Mouse (Mus musculus) granulocyte monocyte progenitor cell, adult 5-6 weeks (primary cell): ENCODE results near the gene Slc12a8. TPM values are rescaled to one million over a fixed set of nuclear protein-coding genes. Genes with fewer than 3 reads are reported as not detected.
"Not testable (repeated sequence)": the region's sequence is repeated elsewhere in the genome, so short reads cannot be mapped to it uniquely, and the experiment has no call there.

Experiments used
- ATAC-seq: replicated peaks from 2 replicates; pipeline ENCODE4 v1.8.0; 2016; ENCODE audit warnings: mild to moderate bottlenecking, moderate TSS enrichment, inconsistent platforms; ENCODE audit not compliant: poor library complexity, severe bottlenecking
- total RNA-seq, 2 experiments: library from RNA; stranded (forward) in 1 of 2; stranded (reverse) in 1 of 2; fragments of 200-712, 200-1000 nt in 1 of 2; fragments of >200 nt in 1 of 2; fragmentation: Nextera tagmentation in 1 of 2; gene quantifications; 2 replicates each; pipeline ENCODE4 v1.2.3; 2014 to 2017

Slc12a8 gene
- total RNA-seq (2014; fragmentation: Nextera tagmentation), result not detected in 2 replicates
- not detected in 2 replicates for total RNA-seq (2017)

DNA sequence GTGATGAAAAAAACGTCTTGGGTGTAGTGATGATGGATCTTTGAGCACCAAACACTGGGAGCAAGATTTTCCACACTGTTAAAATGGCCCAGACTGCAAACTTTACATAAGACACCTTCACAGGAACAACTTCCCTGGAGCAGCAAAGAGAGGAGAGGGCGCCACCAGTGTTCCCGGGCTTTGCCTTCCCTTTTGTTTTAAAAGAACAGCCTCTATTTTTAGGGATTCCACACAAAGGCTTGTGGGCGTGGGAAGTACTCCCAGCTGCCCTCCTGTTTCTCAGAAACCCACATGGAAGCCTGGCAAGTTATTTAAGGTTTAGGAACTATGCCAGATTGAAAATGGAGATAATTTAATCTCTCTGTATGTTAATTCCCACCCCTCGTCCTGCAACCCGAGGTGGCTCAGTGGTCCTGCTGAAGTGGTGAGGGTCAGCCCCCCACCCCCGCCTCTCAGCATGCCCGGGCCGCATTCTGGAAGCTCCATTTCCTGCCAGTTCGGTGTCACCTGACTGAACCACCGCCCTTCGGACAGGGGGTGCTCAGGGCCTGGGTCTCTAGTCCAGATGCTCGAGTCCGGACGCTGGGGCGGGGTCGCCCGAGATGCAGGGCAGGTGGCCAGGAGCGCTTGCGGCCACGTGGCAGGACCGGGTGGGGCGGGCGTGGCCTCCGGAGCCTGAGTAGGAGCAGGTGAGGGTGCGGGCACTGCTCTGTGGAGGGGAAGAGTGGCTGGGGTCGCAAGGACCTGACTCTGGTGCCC, at the start of gene Slc12a8:
Slc12a8 (plus strand) TSS at position 522 of the 759 bp plus-strand sequence.
- peak; percentile 37; the same call in 1 of the 2 replicates for ATAC-seq

DNA sequence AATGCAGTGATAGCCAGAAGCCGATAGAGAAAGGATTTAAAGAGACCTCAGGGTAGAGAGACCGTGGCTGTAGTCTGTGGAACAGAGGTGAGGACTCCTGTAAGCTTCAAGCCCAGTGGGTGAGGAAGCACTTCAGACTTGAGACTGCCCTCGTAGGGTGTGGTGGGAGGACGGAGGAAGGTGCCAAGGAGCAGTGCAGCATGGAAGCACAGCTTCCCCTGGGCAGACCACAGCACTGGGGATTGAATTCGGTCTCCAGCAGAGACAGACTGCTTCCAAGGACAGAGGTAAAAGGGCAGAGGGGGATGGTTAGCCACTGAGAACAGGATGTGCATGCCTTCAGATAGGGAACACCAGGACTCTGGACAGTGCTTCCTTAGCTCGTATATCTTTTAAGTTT, 49.7 kb upstream of the Slc12a8 start:
- no peak for ATAC-seq

DNA sequence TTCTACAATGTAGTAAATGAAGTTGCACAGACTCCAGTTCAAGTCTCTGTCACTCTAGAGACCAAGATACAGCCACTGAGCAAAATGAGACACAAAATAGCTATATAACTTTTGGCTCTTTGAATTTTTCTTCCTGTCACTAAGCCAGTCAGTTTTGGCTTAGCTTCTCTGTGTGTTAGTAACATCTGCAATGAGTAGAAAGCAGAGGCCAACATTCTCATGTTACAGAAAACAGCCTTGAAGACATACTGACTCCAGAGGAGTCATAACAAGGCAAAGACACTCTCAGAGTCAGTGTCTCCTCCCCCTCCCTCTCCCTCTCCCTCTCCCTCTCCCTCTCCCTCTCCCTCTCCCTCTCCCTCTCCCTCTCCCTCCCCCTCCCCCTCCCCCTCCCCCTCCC, 47.2 kb upstream of the Slc12a8 start:
- ATAC-seq, result no peak

DNA sequence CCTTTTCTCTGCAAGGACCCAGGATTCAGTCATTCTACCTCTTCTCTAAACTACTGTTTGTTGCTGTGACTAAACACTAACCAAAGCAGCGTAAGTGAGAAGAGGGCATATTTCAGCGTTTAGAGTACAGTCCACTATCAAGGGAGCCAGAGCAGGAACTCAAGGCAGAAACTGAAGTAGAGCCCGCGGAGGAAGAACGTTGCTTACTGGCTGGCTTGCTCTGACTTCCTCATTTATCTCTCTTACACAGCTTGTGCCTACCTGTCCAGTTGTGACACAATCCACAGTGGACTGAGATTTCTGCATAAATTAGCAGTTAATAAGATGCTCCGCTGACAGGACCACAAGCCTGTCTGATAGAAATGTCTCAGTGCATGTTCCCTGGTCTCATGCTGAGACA, 42.7 kb upstream of the Slc12a8 start:
- peak; percentile 40; the same call in 1 of the 2 replicates for ATAC-seq

DNA sequence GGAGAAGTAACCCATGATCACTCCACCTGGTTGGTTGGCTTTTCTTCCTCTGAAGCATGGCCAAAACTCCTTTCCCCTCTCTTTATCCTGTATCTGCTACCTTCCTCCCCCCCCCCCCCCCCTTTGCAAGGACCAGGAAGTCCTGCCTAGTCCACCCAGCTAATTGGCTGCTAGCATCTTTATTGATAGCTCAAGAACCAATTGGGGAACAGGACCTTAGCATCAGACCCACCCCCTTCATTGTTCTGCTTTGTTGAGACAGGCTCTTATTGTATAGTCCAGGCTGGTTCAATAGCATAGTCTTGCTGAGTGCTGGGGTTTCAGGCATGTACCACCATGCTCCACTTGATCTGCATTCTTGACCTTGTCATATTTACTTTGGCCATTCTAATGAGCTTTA, 37.2 kb upstream of the Slc12a8 start:
- ATAC-seq, result no peak

DNA sequence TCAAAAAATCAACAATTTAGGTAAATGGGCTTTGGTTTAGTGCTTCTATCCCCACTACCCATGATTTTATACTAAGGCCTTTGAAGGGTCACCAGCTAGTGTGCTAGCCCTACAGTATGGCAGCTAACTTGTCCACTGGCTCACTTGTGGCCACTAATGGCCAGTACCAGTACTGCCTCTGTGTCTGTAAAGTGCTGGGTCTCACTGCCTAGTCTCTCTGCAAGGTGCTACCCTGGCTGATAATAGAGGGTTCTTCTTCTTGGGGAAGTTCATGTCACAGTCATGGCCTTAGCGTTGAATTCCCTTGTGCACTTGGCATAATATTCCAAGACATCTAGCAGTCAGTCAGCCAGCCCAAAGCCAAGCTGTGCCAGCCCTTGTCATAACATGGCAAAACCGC, 36.0 kb upstream of the Slc12a8 start:
- peak; percentile 59 for ATAC-seq

DNA sequence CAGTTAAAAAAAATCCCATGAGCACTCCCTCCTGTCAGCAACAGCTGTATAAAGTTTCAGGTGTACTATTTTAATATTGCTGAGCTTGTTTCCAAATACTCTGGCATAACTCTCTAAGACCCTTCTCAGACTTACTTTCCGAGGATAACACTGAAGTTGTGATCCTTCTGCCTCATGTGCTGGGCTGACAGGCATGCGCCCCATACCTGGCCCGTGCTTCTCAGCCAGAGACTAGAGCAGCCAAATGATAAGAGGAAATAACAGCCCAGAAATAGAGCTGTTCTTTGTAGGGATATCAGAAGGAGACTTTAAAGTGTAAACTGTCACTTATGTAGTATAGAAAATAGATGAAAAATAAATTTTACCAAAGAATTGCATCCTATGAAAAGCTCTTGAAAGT, 34.8 kb upstream of the Slc12a8 start:
- no peak for ATAC-seq

DNA sequence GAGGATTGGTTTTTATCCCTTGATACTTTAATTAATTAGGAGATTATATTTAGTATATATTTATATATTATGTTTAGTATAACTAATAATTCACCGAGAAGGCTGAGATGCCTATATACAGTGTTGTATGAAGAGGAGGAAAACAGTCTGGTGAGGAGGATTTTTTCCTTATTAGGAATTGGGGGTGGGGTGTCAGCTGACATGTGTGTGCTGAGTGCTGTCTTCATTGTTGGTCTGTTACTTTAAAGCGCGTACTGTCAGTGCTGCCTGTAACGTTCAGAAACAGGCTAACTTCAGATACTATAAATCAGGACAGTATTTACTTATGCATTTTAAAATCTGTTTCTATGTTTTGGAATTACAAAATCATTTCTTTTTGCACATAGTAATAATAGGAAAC, 29.4 kb upstream of the Slc12a8 start:
- no peak for ATAC-seq

DNA sequence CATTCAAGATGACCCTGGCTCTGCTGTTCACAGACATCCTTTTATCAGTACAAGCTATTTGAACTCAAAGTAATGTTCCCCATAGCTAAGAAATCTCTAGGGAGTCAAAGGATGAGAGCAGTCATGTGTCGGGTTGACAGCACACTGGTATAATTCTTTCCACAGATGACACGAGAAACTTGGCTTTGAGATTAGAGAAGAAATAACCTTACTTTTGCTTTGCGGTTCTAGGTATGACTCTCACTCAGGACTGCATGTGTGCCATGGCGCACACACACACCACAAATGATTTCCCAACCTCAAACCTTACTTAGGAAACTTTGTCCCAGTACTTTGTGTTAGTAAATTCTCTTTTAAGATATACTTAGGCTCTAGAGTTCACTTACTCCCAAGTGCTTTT, 22.8 kb upstream of the Slc12a8 start:
- no peak for ATAC-seq

DNA sequence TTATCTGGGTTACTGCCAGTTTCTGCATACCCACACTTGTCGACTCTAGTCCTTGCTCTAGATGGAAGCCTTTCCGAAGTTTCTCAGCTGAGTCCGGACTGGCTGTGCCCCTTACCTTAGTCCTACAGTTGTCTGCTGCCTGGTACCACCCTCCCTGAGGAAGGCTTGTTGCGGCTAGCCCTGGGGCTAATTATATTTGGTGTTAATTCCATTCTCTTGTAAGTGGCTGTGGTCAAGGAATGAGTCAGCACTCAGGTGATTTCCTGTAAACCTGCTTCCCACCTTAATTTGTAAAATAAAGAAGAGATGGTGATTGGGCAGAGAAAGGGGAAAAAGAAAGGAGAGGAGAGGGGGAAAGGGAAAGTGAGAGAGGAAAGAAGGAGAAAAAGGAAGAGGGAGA, 9.0 kb upstream of the Slc12a8 start:
- ATAC-seq, result no peak

DNA sequence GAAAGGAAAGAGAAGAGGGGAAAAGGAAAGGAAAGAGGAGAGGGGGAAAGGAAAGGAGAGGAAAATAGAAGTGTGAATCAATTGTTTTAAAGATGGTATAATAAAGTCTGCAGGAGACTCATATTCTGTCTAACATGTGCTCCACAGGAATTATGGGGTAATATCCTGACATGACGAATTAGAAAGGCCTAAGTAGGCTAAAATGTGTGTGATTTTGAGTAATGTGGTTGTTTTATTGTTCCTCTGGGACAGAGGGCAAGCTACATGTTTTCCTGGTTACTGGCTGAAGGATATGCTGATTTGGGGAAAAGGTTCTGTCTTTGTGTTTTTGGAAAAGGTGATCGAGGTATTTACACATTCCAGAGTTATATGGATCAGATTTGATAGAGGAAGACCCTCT, 7.9 kb upstream of the Slc12a8 start:
- ATAC-seq, result not testable (repeated sequence)

DNA sequence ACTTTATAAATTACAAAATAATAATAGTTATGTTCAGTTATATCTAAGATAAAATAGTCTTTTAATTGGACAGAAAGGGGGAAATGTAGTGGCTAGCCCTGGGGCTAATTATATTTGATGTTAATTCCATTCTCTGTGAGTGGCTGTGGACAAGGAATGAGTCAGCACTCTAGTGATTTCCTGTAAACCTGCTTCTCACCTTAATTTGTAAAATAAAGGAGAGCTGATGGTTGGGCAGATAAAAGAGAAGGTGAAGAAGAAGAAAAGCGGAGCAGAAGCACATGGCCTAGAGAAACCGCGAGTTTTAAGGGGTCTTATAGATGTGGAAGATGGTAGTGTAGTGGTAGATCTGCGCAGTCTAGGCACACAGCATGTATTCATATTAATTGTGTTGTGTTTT, 6.3 kb upstream of the Slc12a8 start:
- ATAC-seq, result not testable (repeated sequence)

DNA sequence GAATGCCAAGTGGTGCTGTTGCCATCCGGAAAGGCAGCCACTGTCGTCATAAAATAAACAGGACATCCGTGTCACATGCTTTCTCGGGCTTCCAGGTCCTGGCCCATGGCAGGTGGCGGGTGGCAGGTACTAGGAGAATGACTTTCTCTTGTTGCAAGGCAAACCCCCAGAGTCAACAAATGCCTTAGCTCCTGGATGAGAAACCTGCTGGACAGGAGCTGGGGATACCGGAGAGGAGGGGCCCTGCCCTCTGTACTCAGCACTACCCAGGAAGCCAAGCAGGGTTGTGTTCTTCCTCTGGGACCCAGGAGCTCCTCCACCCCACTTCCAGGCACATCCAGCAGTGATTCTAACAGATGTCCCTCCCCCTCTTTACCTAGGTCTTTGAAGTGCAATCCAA, 4.6 kb upstream of the Slc12a8 start:
- no peak for ATAC-seq

DNA sequence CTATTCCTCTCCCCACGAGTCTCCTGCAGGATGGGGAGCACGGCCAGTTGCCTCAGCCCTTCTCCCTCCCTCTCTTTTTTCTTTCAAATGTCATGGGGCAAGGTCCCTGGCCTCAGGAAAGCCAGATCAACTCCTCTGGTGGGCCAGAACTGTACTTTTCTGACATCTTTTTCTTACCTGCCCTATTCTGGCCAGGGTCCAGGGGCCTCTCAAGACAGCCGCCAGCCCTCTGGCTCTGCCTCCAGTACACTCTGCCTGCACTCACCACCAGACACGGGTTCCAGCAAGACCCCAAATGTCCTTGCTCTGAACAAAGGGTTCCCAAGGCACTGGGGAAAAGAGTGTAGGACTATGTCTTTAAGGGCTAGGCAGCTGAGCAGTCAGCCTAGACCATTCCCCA, 499 bp downstream of the Slc12a8 start:
- no peak for ATAC-seq

DNA sequence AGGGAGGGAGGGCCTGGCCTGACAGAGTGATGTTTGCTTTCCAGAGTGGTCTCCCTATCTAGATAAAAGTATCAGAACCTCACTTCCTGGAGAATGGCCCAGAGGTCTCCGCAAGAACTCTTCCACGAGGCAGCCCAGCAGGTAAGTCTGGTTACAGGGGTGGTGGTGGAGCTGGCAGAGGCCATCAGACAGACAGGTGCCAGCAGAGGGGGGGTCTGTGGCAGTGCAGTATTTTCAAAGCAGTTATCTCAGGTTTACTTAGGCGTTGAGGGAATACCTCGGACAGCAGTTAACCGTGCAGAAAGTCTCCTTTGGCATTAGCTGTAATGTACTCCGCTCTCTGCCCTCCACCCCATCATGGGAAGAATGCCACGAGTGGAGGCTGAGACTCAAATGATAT, 1.1 kb downstream of the Slc12a8 start:
- no peak for ATAC-seq

DNA sequence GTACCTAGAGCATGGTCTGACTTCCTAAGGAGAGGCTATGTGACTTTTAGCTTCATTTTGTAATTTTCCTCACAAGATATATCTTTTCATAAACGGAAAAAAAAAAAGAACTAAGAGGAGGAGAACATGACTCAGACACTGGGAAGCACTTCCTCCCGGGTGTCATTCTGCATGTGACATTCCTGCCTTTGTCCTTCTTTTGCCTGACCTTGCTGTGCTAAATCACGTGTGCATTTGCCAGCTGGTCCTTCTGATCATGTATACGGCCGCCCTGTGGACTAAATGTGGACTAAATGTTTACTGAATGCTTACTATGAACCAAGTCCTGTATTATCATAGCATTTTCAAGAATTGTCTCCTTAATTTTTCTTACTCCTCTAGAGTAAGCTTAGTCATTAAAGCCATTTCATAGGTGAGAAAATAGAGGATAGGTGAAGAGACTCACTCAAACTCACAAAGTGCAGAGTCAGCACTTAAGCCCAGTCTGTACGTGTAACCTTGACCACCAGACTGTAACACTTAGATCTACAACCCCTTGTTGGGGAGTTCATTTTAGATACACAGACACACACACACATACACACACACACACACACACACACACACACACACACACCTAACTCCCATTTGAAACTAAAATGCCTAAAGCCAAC, 2.9 kb downstream of the Slc12a8 start:
- ATAC-seq, result no peak

DNA sequence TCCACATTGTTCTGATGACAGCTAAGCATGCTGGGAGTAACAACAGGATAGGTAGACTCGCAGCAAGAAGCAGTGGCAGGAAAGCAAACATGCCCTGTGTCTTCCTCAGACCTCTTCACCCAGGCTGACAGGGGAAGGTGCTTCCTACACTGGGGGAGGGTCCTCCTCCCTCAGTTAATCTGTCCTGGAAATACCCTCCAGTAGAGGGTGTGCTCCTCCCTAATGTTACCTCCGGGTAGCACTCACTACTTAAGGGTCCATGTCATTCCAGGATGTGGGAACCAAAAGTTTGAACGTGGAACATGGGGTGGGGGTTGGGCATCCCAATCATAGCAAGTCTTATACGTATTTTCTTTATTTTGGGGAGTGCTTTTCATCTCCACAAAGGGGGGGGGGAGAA, 5.4 kb downstream of the Slc12a8 start:
- ATAC-seq, result no peak

DNA sequence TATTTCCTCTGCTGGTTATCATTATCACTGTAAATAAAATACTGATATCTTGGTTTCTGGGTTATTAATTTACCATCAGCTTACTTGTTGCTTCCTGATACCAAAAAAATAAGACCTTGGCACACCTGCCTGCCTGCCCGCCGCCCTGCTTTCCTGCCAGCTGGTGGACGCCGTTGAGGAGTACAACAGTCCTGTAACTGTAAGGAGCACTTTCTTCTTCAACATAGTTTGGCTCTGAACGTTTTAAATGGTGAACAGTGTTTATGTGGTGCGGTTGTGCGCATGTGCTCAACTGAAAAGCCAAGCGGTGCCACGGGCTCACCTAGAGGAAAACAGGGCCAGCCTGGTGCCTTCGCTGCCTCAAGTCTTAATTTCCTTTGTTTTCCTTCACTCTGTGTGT, 6.4 kb downstream of the Slc12a8 start:
- no peak for ATAC-seq

DNA sequence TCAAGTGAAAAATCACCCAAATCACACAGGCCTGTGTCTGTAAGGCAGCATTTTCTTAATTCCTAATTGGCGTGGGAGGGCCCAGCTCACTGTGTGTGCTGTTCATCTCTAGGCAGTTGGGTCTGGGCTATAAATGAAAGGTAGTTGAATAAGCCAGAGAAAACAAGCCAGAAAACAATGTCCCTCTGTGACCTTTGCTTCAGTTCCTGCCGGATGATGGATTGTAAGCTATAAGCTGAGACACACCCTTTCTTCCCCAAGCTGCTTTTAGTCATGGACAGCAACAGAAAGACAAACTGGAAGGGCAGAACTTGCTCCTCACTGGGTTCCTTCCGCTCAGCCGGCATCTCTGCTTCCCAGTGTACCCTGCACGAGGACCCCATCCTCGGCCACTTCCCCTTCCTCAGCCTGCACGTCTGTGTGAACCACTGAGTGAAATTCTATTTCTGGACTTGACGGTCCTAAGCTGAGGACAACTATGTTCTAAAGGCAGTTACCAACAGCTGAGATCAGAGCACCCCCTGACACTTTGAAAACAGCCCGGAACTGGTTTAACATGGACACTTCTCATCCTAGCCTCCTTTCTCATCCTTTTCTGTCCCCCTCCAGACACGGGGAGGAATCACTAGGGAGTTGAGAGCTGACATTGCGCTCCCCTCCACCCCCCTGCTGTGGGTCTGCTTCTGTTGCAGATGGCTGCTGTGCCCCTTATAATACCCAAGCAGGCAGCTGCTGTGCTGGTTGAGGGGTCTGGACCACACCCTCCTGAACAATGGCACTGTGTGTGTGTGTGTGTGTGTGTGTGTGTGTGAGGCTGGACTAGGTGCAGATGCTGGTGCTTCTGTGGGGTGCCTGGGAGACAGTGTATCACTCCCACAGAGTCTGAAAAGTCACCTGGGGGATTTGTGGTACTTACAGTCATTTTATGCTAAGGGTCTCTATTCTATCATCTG, 12.7 kb downstream of the Slc12a8 start:
- peak; percentile 65 for ATAC-seq

DNA sequence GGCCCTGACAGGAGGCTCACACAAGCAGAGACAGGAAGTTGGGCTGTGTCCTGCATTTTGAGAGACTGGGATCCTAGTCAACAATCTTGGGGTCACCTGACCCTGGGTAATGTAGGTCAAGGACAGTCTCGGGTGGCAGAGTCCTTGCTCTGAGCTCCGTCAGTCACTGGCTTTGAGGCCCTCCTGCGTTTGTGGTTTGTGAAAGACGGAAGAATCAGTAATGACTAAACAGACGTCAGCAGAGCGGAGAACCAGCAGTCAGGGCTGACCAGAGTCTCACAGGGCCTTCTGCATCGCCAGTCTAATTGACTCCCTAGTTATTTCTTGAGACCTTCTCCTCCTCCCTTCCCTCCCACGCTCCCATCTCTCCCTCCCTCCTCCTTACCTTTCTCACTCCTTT, 14.1 kb downstream of the Slc12a8 start:
- no peak for ATAC-seq

DNA sequence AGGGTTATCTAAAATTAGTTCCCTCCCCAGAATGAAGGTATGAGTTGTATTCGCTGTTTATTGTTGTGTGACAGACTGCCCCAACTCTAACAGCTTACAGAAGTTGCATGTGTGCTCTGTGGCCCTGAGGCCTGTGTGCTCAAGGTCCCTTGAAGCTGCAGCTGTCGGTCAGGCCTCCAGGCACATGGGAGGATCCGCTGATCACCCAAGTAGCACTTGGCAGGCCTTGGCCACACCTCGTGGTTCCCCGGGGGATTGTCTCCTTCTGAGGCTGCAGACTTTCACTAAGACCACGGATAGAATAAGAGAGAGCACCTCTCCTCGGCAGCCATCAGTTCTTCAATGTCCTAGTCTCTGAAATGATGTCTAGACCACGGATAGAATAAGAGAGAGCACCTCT, 19.3 kb downstream of the Slc12a8 start:
- no peak for ATAC-seq
